Mouse (Mus musculus): ENCODE results near the gene Fam49a.

The Fam49a gene

GRCm38 (mm10) chr12:12362371-12362770 is 100.4 kb downstream of the Fam49a start:
- no peak for DNase-seq

- DNase-seq, result no peak
Measured at GRCm38 (mm10) chr12:12364201-12364600, 102.3 kb downstream of the Fam49a start.

GRCm38 (mm10) chr12:12367423-12367822 is 105.5 kb downstream of the Fam49a start:
- DNase-seq, result peak; percentile 43

- no peak for DNase-seq
Measured at GRCm38 (mm10) chr12:12373111-12373862, 111.3 kb downstream of the Fam49a start.

GRCm38 (mm10) chr12:12379056-12379455 is 117.1 kb downstream of the Fam49a start:
- DNase-seq, result no peak

- no peak for DNase-seq
Measured at GRCm38 (mm10) chr12:12389271-12389670, 127.3 kb downstream of the Fam49a start.

GRCm38 (mm10) chr12:12396224-12396623 is 134.3 kb downstream of the Fam49a start:
- DNase-seq, result peak; percentile 55

GRCm38 (mm10) chr12:12401051-12401465 is 139.1 kb downstream of the Fam49a start:
- peak; percentile 55 for DNase-seq

- DNase-seq, result no peak
Measured at GRCm38 (mm10) chr12:12401504-12401903, 139.6 kb downstream of the Fam49a start.

- no peak for DNase-seq
Measured at GRCm38 (mm10) chr12:12405491-12406110, 143.7 kb downstream of the Fam49a start.

- no peak for DNase-seq
Measured at GRCm38 (mm10) chr12:12409044-12409443, 147.1 kb downstream of the Fam49a start.

GRCm38 (mm10) chr12:12412674-12413073 is 150.7 kb downstream of the Fam49a start:
- DNase-seq, result peak; percentile 70

GRCm38 (mm10) chr12:12420423-12420822 is 158.5 kb downstream of the Fam49a start:
- DNase-seq, result no peak

GRCm38 (mm10) chr12:12420841-12421579 is 159.1 kb downstream of the Fam49a start:
- DNase-seq, result peak; percentile 84

GRCm38 (mm10) chr12:12421580-12421878 is 159.6 kb downstream of the Fam49a start:
- DNase-seq, result no peak

GRCm38 (mm10) chr12:12425188-12425587 is 163.2 kb downstream of the Fam49a start:
- DNase-seq, result no peak

- no peak for DNase-seq
Measured at GRCm38 (mm10) chr12:12427285-12427684, 165.3 kb downstream of the Fam49a start.

GRCm38 (mm10) chr12:12428886-12429285 is 166.9 kb downstream of the Fam49a start:
- no peak for DNase-seq
